Mouse (Mus musculus): ENCODE measurements around the gene Chd4. TPM values are rescaled to one million over a fixed set of nuclear protein-coding genes. Genes with fewer than 3 reads are reported as not detected.
A peak's percentile ranks its signal among the peaks of the same experiment; 100 is the strongest.

The Chd4 gene
- polyA plus RNA-seq, 1 experiment from 2014 or later = 62.6 TPM

- H3K4me2 ChIP-seq (replicated peaks) = peak overlapping the region; percentile 80
- peak; percentile 31; the same call in 1 of the 2 replicates for ATAC-seq
- WGBS = 25% methylated on average over 25 of the region's 25 CpGs
- peak overlapping the region; percentile 56 for H3K27ac ChIP-seq
- peak overlapping the region; percentile 43 for H3K4me3 ChIP-seq (replicated peaks)
- H3K9me3 ChIP-seq = no peaks in the 10 kb centered on the region
- peak overlapping the region; percentile 61 for H3K9ac ChIP-seq
- H3K4me1 ChIP-seq (replicated peaks) = peaks cover 20% of the 10 kb centered on the region
- no peaks in the 10 kb centered on the region for H3K27me3 ChIP-seq (replicated peaks)
- no peaks in the 10 kb centered on the region for H3K36me3 ChIP-seq
These were observed 14.4 kb upstream of the Chd4 start for GRCm38 (mm10) chr6:125081394-125081793.

GRCm38 (mm10) chr6:125081797-125082560 lies 13.8 kb upstream of the Chd4 start:
- Histone ChIP-seq H3K27me3 (replicated peaks) (no peaks in the 10 kb centered on the region), H3K4me2 (replicated peaks) (peak overlapping the region; percentile 80), H3K9ac (peak overlapping the region; percentile 61), H3K27ac (peak overlapping the region; percentile 56), H3K4me1 (replicated peaks) (peaks cover 20% of the 10 kb centered on the region), H3K9me3 (no peaks in the 10 kb centered on the region), H3K4me3 (replicated peaks) (peak overlapping the region; percentile 43), H3K36me3 (no peaks in the 10 kb centered on the region)
- whole genome bisulfite sequencing = 24% methylated on average over 45 of the region's 45 CpGs
- peak; percentile 89 for ATAC-seq

GRCm38 (mm10) chr6:125082801-125083386 lies 12.9 kb upstream of the Chd4 start:
- WGBS = 84% methylated on average over 7 of the region's 7 CpGs
- Histone ChIP-seq H3K27me3 (replicated peaks) (no peaks in the 10 kb centered on the region), H3K27ac (no peak overlapping the region), H3K9me3 (no peaks in the 10 kb centered on the region), H3K4me1 (replicated peaks) (peaks cover 23% of the 10 kb centered on the region), H3K36me3 (no peaks in the 10 kb centered on the region), H3K4me3 (replicated peaks) (no peak overlapping the region), H3K4me2 (replicated peaks) (no peak overlapping the region), H3K9ac (no peak overlapping the region)
- ATAC-seq = no peak

GRCm38 (mm10) chr6:125084424-125084823 lies 11.4 kb upstream of the Chd4 start:
- ATAC-seq = peak; percentile 7; the same call in 1 of the 2 replicates
- no peak overlapping the region for H3K27ac ChIP-seq
- no peaks in the 10 kb centered on the region for H3K27me3 ChIP-seq (replicated peaks)
- no peak overlapping the region for H3K4me3 ChIP-seq (replicated peaks)
- WGBS = 6% methylated on average over 4 of the region's 4 CpGs
- H3K4me2 ChIP-seq (replicated peaks) = no peak overlapping the region
- H3K9me3 ChIP-seq = no peaks in the 10 kb centered on the region
- no peaks in the 10 kb centered on the region for H3K36me3 ChIP-seq
- H3K4me1 ChIP-seq (replicated peaks) = peaks cover 38% of the 10 kb centered on the region
- H3K9ac ChIP-seq = no peak overlapping the region

- Histone ChIP-seq H3K4me3 (replicated peaks) (no peak overlapping the region), H3K4me2 (replicated peaks) (no peak overlapping the region), H3K36me3 (no peaks in the 10 kb centered on the region), H3K4me1 (replicated peaks) (peaks cover 38% of the 10 kb centered on the region), H3K9me3 (no peaks in the 10 kb centered on the region), H3K27ac (peak overlapping the region; percentile 91), H3K27me3 (replicated peaks) (no peaks in the 10 kb centered on the region), H3K9ac (no peak overlapping the region)
- ATAC-seq = no peak
- 76% methylated on average over 3 of the region's 3 CpGs for WGBS
These were observed 7.8 kb upstream of the Chd4 start for GRCm38 (mm10) chr6:125087937-125088336.

- Histone ChIP-seq H3K4me3 (replicated peaks) (no peak overlapping the region), H3K27ac (peak overlapping the region; percentile 91), H3K9me3 (no peaks in the 10 kb centered on the region), H3K4me1 (replicated peaks) (peaks cover 38% of the 10 kb centered on the region), H3K4me2 (replicated peaks) (peak overlapping the region; percentile 61), H3K36me3 (no peaks in the 10 kb centered on the region), H3K27me3 (replicated peaks) (no peaks in the 10 kb centered on the region), H3K9ac (no peak overlapping the region)
- ATAC-seq = peak; percentile 83
- WGBS = 3% methylated on average over 20 of the region's 20 CpGs
These were observed 7.0 kb upstream of the Chd4 start for GRCm38 (mm10) chr6:125088561-125089321.

- Histone ChIP-seq H3K27me3 (replicated peaks) (no peaks in the 10 kb centered on the region), H3K27ac (peak overlapping the region; percentile 91), H3K36me3 (no peaks in the 10 kb centered on the region), H3K4me2 (replicated peaks) (peak overlapping the region; percentile 61), H3K9ac (no peak overlapping the region; the same call in 1 of the 2 replicates), H3K4me3 (replicated peaks) (peak overlapping the region; percentile 19), H3K9me3 (no peaks in the 10 kb centered on the region), H3K4me1 (replicated peaks) (peaks cover 32% of the 10 kb centered on the region)
- WGBS = 2% methylated on average over 15 of the region's 15 CpGs
- ATAC-seq = peak; percentile 71
These were observed 6.1 kb upstream of the Chd4 start for GRCm38 (mm10) chr6:125089521-125090321.

GRCm38 (mm10) chr6:125090341-125091085 lies 5.3 kb upstream of the Chd4 start:
- peaks cover 33% of the 10 kb centered on the region for H3K4me1 ChIP-seq (replicated peaks)
- 48% methylated on average over 10 of the region's 10 CpGs for WGBS
- no peaks in the 10 kb centered on the region for H3K27me3 ChIP-seq (replicated peaks)
- no peak overlapping the region; the same call in 1 of the 2 replicates for H3K9ac ChIP-seq
- peak overlapping the region; percentile 91 for H3K27ac ChIP-seq
- H3K4me2 ChIP-seq (replicated peaks) = peak overlapping the region; percentile 61
- 0 out of 2 replicates have a peak overlapping the region, but pooled peaks have one; percentile 10 for H3K4me3 ChIP-seq (replicated peaks)
- no peak for ATAC-seq
- no peaks in the 10 kb centered on the region for H3K36me3 ChIP-seq
- H3K9me3 ChIP-seq = no peaks in the 10 kb centered on the region

GRCm38 (mm10) chr6:125092372-125092771 lies 3.4 kb upstream of the Chd4 start:
- Histone ChIP-seq H3K9me3 (no peaks in the 10 kb centered on the region), H3K4me3 (replicated peaks) (no peak overlapping the region), H3K4me2 (replicated peaks) (no peak overlapping the region), H3K27me3 (replicated peaks) (no peaks in the 10 kb centered on the region), H3K27ac (no peak overlapping the region), H3K36me3 (no peaks in the 10 kb centered on the region), H3K9ac (no peak overlapping the region), H3K4me1 (replicated peaks) (peaks cover 34% of the 10 kb centered on the region)
- WGBS = 85% methylated on average over 5 of the region's 5 CpGs
- no peak for ATAC-seq

- 45% methylated on average over 3 of the region's 3 CpGs for WGBS
- no peaks in the 10 kb centered on the region for H3K9me3 ChIP-seq
- H3K4me1 ChIP-seq (replicated peaks) = peaks cover 36% of the 10 kb centered on the region
- no peaks in the 10 kb centered on the region for H3K27me3 ChIP-seq (replicated peaks)
- H3K27ac ChIP-seq = peak overlapping the region; percentile 94
- H3K36me3 ChIP-seq = peaks cover 4% of the 10 kb centered on the region; the same call in 1 of the 2 replicates
- no peak overlapping the region for H3K4me3 ChIP-seq (replicated peaks)
- no peak for ATAC-seq
- H3K9ac ChIP-seq = no peak overlapping the region
- H3K4me2 ChIP-seq (replicated peaks) = no peak overlapping the region
These were observed 938 bp upstream of the Chd4 start for GRCm38 (mm10) chr6:125094843-125095242.

- 1% methylated on average over 19 of the region's 32 CpGs for WGBS
- Histone ChIP-seq H3K4me1 (replicated peaks) (peaks cover 30% of the 10 kb centered on the region), H3K36me3 (peaks cover 18% of the 10 kb centered on the region), H3K4me2 (replicated peaks) (peak overlapping the region; percentile 72), H3K9ac (peak overlapping the region; percentile 93), H3K27me3 (replicated peaks) (no peaks in the 10 kb centered on the region), H3K9me3 (no peaks in the 10 kb centered on the region), H3K4me3 (replicated peaks) (peak overlapping the region; percentile 91), H3K27ac (peak overlapping the region; percentile 94)
- peak; percentile 46; the same call in 1 of the 2 replicates for ATAC-seq
These were observed 457 bp downstream of the Chd4 start for GRCm38 (mm10) chr6:125096279-125096596.

Measured in intestine, embryonic 15.5 days (tissue).